Mouse (Mus musculus) stomach, embryonic 15.5 days (tissue): ENCODE data around the gene Il5ra. TPM values are rescaled to one million over a fixed set of nuclear protein-coding genes. Genes with fewer than 3 reads are reported as not detected.
A peak's percentile ranks its signal among the peaks of the same experiment; 100 is the strongest.

Source experiments
- ATAC-seq: fragments of 200-750 bp; cut with Nextera tagmentation; 2 replicates; pipeline ENCODE4 v1.8.0; 2017; ENCODE audit warnings: low read depth, moderate number of reproducible peaks, moderate TSS enrichment; ENCODE audit not compliant: insufficient read depth, low FRiP score
- H3K27ac ChIP-seq: fragments of 300-500 bp; sonication (generic); 2 replicates; pipeline ENCODE4 v1.5.1; 2015; ENCODE audit warnings: mild to moderate bottlenecking, inconsistent platforms
- H3K27me3 ChIP-seq: fragments of 300-500 bp; sonication (generic); replicated peaks from 2 replicates; pipeline ENCODE4 v1.6.1; 2015; ENCODE audit warnings: inconsistent platforms
- H3K36me3 ChIP-seq: fragments of 300-500 bp; sonication (generic); 2 replicates; pipeline ENCODE4 v1.6.1; 2015; ENCODE audit warnings: inconsistent platforms
- H3K4me1 ChIP-seq: fragments of 300-500 bp; sonication (generic); 2 replicates; pipeline ENCODE4 v1.6.1; 2015; ENCODE audit warnings: inconsistent platforms
- H3K4me2 ChIP-seq: fragments of 300-500 bp; sonication (generic); 2 replicates; pipeline ENCODE4 v1.6.1; 2015; ENCODE audit warnings: mild to moderate bottlenecking, inconsistent platforms
- H3K4me3 ChIP-seq: fragments of 300-500 bp; sonication (generic); replicated peaks from 2 replicates; pipeline ENCODE4 v1.5.1; 2015; ENCODE audit warnings: inconsistent platforms
- H3K9ac ChIP-seq: fragments of 300-500 bp; sonication (generic); 2 replicates; pipeline ENCODE4 v1.6.1; 2015; ENCODE audit warnings: inconsistent platforms
- H3K9me3 ChIP-seq: fragments of 300-500 bp; sonication (generic); 2 replicates; pipeline ENCODE4 v1.6.1; 2016; ENCODE audit warnings: inconsistent platforms
- WGBS: fragments of 180-500 bp; shearing (Covaris S2); methylation state at CpG from one replicate; pipeline ENCODE4 v1.1.7; 2015; 5-methylcytosine and 5-hydroxymethylcytosine counted together
- polyA plus RNA-seq: library from polyadenylated mRNA; unstranded; fragments of >200 nt; fragmentation: Nextera tagmentation; extraction: Ambion mirVana; gene quantifications from 2 replicates; pipeline ENCODE4 v1.2.1, GENCODE M21; 2015

Gene Il5ra
- polyA plus RNA-seq = 0.09 TPM in 1 of 2 replicates, not detected in the other

GRCm38 (mm10) chr6:106748887-106749388 is at the start of gene Il5ra:
Il5ra (minus strand) TSS chr6:106749037.
- Histone ChIP-seq H3K9me3 (no peaks in the 10 kb centered on the region), H3K4me1 (no peaks in the 10 kb centered on the region), H3K27me3 (no peaks in the 10 kb centered on the region), H3K9ac (no peak within 1 kb of the TSS), H3K4me2 (no peak within 1 kb of the TSS), H3K27ac (no peak within 1 kb of the TSS), H3K4me3 (no peak within 1 kb of the TSS), H3K36me3 (no peaks in the 10 kb centered on the region)
- ATAC-seq = no peak
- WGBS = 52% methylated on average over 6 of the region's 6 CpGs

DNA sequence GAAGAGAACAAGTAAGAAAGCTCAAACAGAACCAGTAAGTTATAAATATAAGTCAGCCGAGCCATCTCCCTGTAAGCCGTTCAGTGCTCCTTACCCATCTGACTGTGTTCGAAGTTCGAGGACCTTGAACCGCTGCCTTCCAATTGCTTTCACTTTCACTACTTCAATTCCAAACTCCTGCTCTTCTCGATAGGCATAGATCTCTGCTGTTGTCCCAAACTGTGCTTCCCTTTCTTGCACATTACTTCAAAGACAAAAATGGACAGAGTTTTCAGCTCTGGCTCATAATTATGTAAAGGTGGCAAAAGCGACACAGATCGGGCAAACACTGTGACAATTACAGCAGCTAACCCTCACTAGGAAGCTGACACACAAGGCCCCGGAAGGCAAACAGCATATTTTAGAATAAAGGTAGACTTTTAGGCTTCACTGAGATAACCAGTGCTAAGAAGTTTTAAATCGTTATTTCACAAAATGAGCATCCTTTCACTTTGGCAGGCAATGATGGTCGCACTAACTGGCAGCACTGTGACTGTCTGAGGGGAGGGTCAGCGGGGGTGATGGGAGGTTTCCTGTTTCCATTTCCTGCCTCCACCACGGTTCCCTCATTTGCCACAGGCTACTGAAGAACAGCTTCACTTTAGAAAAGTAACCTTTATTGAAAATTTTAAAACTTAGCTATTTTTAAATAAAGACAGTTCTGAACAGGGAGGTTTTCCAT is 45.4 kb upstream of the Il5ra start:
- Histone ChIP-seq H3K27me3 (no peaks in the 10 kb centered on the region), H3K9ac (no peak overlapping the region), H3K4me2 (no peak overlapping the region), H3K4me3 (no peak overlapping the region), H3K36me3 (peaks cover 19% of the 10 kb centered on the region), H3K4me1 (peaks cover 5% of the 10 kb centered on the region; the same call in 1 of the 2 replicates), H3K9me3 (no peaks in the 10 kb centered on the region), H3K27ac (no peak overlapping the region)
- 86% methylated on average over 13 of the region's 13 CpGs for WGBS
- no peak for ATAC-seq

DNA sequence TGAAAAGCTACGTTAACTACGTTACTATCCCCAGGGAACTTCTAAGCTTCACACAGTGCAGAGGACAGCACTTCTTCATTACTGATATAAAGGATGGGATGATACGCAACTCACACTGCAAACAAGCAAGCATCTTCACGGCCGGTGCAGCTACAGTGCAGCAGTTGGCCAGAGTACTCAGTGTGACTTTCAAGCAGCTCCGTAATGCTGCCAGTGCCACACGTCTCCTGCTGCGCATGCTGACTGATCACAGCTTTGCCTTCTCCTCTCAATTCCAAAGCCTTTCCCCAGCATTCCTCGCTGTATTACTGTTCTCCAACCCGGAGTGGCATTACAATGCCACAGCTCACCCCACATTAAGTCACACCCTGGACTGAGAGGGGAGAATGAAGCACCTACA is 44.8 kb upstream of the Il5ra start:
- Histone ChIP-seq H3K27me3 (no peaks in the 10 kb centered on the region), H3K4me3 (no peak overlapping the region), H3K9me3 (no peaks in the 10 kb centered on the region), H3K4me1 (no peaks in the 10 kb centered on the region), H3K9ac (no peak overlapping the region), H3K36me3 (peaks cover 19% of the 10 kb centered on the region), H3K4me2 (no peak overlapping the region), H3K27ac (no peak overlapping the region)
- ATAC-seq = no peak
- WGBS = 94% methylated on average over 10 of the region's 10 CpGs

- Histone ChIP-seq H3K36me3 (peaks cover 19% of the 10 kb centered on the region), H3K4me2 (no peak overlapping the region), H3K4me3 (no peak overlapping the region), H3K9ac (no peak overlapping the region), H3K4me1 (no peaks in the 10 kb centered on the region), H3K9me3 (no peaks in the 10 kb centered on the region), H3K27me3 (no peaks in the 10 kb centered on the region), H3K27ac (no peak overlapping the region)
- no peak for ATAC-seq
- 94% methylated on average over 7 of the region's 7 CpGs for WGBS
Observed at GRCm38 (mm10) chr6:106793088-106793487, 44.3 kb upstream of the Il5ra start.

DNA sequence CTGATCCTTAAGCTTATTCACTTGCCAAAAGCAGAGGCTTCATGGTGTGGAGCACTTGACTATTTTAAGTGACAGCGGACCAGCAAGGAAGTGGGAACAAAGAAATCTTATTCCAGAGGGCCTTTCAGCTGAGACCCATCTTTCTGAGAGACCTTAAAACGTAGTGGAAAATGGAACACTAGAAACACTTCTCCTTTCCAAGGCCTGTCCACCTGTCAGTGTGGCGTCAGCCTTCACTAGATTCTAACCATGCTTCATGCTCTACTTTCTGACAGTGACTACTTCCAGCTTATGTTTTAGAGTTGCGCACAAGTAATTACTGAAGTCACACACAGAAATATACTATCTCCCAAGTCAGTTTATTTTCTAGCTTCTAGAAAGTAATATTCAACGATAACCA is 43.6 kb upstream of the Il5ra start:
- ATAC-seq = no peak

GRCm38 (mm10) chr6:106791429-106791828 is 42.6 kb upstream of the Il5ra start:
- Histone ChIP-seq H3K9me3 (no peaks in the 10 kb centered on the region), H3K9ac (no peak overlapping the region), H3K4me1 (no peaks in the 10 kb centered on the region), H3K4me2 (no peak overlapping the region), H3K4me3 (no peak overlapping the region), H3K27ac (no peak overlapping the region), H3K36me3 (peaks cover 19% of the 10 kb centered on the region), H3K27me3 (no peaks in the 10 kb centered on the region)
- 89% methylated on average over 8 of the region's 8 CpGs for WGBS
- ATAC-seq = no peak

More for the DNA sequence above, 43.6 kb upstream of the Il5ra start:
- no peak overlapping the region for H3K4me3 ChIP-seq
- no peak overlapping the region for H3K27ac ChIP-seq
- H3K4me1 ChIP-seq = no peaks in the 10 kb centered on the region
- no peaks in the 10 kb centered on the region for H3K9me3 ChIP-seq
- H3K27me3 ChIP-seq = no peaks in the 10 kb centered on the region
- H3K4me2 ChIP-seq = no peak overlapping the region
- H3K9ac ChIP-seq = no peak overlapping the region
- 94% methylated on average over 5 of the region's 5 CpGs for WGBS
- H3K36me3 ChIP-seq = peaks cover 19% of the 10 kb centered on the region

DNA sequence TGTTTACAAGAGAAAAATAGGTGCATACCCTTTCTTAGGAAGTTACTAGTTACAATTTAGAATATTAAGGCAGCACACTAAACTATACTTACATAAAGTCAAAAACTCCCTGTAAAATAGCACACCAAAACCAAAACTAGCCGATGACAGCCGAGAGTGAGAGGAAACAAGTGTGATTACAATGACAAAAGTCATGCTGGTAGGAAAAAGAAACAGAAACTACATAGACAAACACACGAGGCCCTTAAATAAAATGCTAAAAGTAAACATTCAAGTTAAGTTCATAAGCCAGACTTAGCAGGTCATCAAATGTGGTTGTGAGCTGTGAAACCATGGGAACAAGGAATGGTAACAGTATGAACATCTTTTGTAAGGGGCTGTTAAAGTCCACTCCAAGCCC is 38.3 kb upstream of the Il5ra start:
- Histone ChIP-seq H3K4me1 (no peaks in the 10 kb centered on the region), H3K9ac (no peak overlapping the region), H3K36me3 (0 out of 2 replicates have a peak, but pooled peaks cover 5% of the 10 kb centered on the region), H3K9me3 (no peaks in the 10 kb centered on the region), H3K27ac (no peak overlapping the region), H3K27me3 (no peaks in the 10 kb centered on the region), H3K4me2 (no peak overlapping the region), H3K4me3 (no peak overlapping the region)
- WGBS = 92% methylated on average over 3 of the region's 3 CpGs
- ATAC-seq = no peak

DNA sequence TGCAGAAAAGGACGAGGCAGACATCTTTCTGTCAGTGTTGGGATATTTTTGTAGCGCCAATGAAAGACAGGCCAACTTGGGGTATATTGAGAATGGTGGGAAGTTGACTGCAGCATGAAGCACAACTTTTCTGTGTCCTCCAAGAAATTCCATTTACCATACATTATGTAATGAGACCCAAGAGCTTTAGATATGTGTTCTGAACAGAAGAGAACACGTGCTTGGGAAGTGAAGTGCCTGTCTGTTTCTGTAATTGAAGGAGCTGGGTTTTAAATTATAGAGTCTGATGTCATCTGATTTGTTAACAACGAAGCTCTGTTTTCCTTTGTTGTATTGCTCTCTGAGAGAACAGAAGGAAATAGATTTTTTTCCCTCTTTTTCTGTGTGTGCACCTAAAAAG is 21.2 kb upstream of the Il5ra start:
- WGBS = 42% methylated on average over 4 of the region's 4 CpGs
- Histone ChIP-seq H3K9me3 (no peaks in the 10 kb centered on the region), H3K9ac (peak overlapping the region; percentile 53; the same call in 1 of the 2 replicates), H3K36me3 (peaks cover 7% of the 10 kb centered on the region), H3K4me2 (peak overlapping the region; percentile 87), H3K4me3 (peak overlapping the region; percentile 89), H3K4me1 (peaks cover 9% of the 10 kb centered on the region), H3K27ac (no peak overlapping the region), H3K27me3 (no peaks in the 10 kb centered on the region)
- ATAC-seq = no peak

DNA sequence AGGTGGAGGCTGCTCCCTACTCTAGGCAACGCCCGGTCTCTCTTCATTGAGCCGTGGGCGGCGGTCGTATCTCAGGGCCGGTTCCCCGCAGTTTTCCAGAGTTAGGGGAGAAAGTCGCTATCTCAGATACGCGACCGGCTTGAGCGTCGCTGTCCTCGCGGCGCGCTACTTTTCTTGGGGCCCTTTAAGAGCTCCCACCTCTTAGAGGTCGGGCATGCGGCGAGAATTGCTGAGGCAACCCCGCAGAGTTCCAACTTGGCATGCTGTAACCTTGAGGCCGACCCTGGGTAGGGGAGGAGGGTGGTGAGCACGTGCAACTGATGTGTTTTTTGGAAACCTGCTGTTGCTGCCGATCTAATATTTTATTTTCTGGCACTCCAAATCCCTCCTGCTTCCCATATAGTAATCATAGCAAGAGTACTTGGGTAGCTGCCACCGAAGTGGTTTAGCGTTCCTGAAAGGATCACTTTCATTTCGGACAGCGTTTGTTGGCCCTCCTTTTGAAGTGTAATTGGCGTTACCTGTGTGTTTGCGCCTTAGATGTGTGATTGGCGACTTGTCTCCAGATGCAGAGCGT is 20.5 kb upstream of the Il5ra start:
- WGBS = 1% methylated on average over 33 of the region's 33 CpGs
- peak; percentile 65 for ATAC-seq
- peaks cover 9% of the 10 kb centered on the region for H3K4me1 ChIP-seq
- no peaks in the 10 kb centered on the region for H3K27me3 ChIP-seq
- peak overlapping the region; percentile 87 for H3K4me2 ChIP-seq
- peaks cover 6% of the 10 kb centered on the region for H3K36me3 ChIP-seq
- peak overlapping the region; percentile 89 for H3K4me3 ChIP-seq
- peak overlapping the region; percentile 53 for H3K9ac ChIP-seq
- peak overlapping the region; percentile 48; the same call in 1 of the 2 replicates for H3K27ac ChIP-seq
- H3K9me3 ChIP-seq = no peaks in the 10 kb centered on the region

GRCm38 (mm10) chr6:106768640-106769289 is 19.9 kb upstream of the Il5ra start, which contains the start of gene Trnt1:
Trnt1 (plus strand) TSS chr6:106769120.
- H3K4me1 ChIP-seq = peaks cover 9% of the 10 kb centered on the region
- H3K4me2 ChIP-seq = peak within 1 kb of the TSS; percentile 87
- H3K9me3 ChIP-seq = no peaks in the 10 kb centered on the region
- peak within 1 kb of the TSS; percentile 53 for H3K9ac ChIP-seq
- ATAC-seq = peak; percentile 100
- peak within 1 kb of the TSS; percentile 48; the same call in 1 of the 2 replicates for H3K27ac ChIP-seq
- 8% methylated on average over 35 of the region's 35 CpGs for WGBS
- no peaks in the 10 kb centered on the region for H3K27me3 ChIP-seq
- H3K36me3 ChIP-seq = peaks cover 4% of the 10 kb centered on the region; the same call in 1 of the 2 replicates
- H3K4me3 ChIP-seq = peak within 1 kb of the TSS; percentile 89

DNA sequence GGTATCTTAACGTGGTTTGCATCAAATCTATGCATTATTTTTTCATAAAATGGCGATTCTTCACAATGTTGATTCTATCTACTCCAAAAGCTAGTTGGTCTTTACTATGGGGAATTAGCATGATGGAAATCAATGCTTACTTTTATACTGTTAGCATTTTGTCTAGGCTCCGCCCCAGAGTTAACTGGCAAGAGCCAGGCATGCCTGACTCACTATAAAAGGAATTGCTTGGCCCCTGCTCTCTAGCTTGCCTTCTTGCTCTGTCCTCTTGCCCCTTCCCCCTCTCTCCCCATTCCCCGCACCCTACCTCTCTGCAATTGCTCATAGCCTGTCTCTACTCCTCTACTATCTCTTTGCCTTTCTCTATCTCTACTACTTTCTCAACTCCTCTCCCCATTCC is 17.9 kb upstream of the Il5ra start:
- H3K27ac ChIP-seq = no peak overlapping the region
- no peaks in the 10 kb centered on the region for H3K36me3 ChIP-seq
- H3K9ac ChIP-seq = no peak overlapping the region
- no peak for ATAC-seq
- H3K27me3 ChIP-seq = no peaks in the 10 kb centered on the region
- H3K4me3 ChIP-seq = no peak overlapping the region
- whole genome bisulfite sequencing = 77% methylated on average over 4 of the region's 4 CpGs
- no peak overlapping the region for H3K4me2 ChIP-seq
- H3K4me1 ChIP-seq = peaks cover 9% of the 10 kb centered on the region
- H3K9me3 ChIP-seq = no peaks in the 10 kb centered on the region

DNA sequence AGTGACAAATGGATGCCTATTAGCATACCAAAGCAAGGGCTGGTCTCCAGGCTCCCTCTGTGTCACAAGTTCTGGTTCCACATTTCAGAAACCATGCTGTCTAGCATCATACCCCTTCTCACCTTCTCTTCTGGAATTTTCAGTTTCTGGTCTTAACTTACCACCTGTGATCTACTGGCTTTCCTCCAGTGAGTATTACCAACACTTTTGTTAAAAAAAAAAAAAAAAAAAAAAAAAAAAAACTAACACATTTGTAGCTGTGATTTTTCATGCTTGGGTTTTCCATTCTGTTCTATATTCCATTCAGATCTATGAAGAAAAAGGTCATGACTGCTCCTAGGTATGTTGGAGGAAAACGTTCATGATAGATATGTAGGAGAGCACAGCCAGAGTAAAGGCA is 17.1 kb upstream of the Il5ra start:
- H3K27me3 ChIP-seq = no peaks in the 10 kb centered on the region
- WGBS = 70% methylated on average over 1 of the region's 1 CpGs

More for the DNA sequence above, 17.1 kb upstream of the Il5ra start:
- no peaks in the 10 kb centered on the region for H3K9me3 ChIP-seq
- no peak overlapping the region for H3K4me3 ChIP-seq
- ATAC-seq = no peak
- H3K9ac ChIP-seq = no peak overlapping the region
- peaks cover 9% of the 10 kb centered on the region for H3K4me1 ChIP-seq
- no peaks in the 10 kb centered on the region for H3K36me3 ChIP-seq
- H3K27ac ChIP-seq = no peak overlapping the region
- H3K4me2 ChIP-seq = no peak overlapping the region
